8 mouse cellular contexts compared by ENCODE assay signal in genomic region chr2:121140018-121140882, GRCm38 (mm10). TPM values are rescaled to one million over a fixed set of nuclear protein-coding genes. Genes with fewer than 3 reads are reported as not detected.
DNase-seq lines count a peak whose midpoint lies in the region; ATAC-seq and TF ChIP-seq lines count a peak whose summit lies in the region.

Gene Adal (plus strand): TSS chr2:121140428.
Gene Lcmt2 (minus strand): TSS chr2:121140653.

- H3K4me2 ChIP-seq in kidney, embryonic 15.5 days = peak within 1 kb of the TSS; percentile 85

- peaks cover 15% of the 10 kb centered on the region for H3K4me1 ChIP-seq in bone marrow macrophage, adult 2 months (ENCODE audit: control insufficient read depth, insufficient read depth, low read length)
- peaks cover 2% of the 10 kb centered on the region for H3K4me1 ChIP-seq in embryonic fibroblast, embryonic 13.5 days (ENCODE audit: control insufficient read depth, insufficient read depth, low read length)
- H3K4me1 ChIP-seq in heart, embryonic 10.5 days = peaks cover 23% of the 10 kb centered on the region
- H3K4me1 ChIP-seq in kidney, embryonic 15.5 days = peaks cover 28% of the 10 kb centered on the region

- TF ChIP-seq CTCF in bone marrow macrophage, adult 2 months (IDR thresholded peaks at IDR 0.05; ENCODE audit: low read depth, low read length) = no peak
- TF ChIP-seq CTCF in embryonic fibroblast, embryonic 13.5 days (IDR thresholded peaks at IDR 0.05; ENCODE audit: borderline replicate concordance, insufficient read depth, low read length) = no peak

- peak; percentile 95 for DNase-seq in 416B (ENCODE audit: low read depth)
- DNase-seq in heart, embryonic 10.5 days (ENCODE audit: low spot score) = peak; percentile 96
- peak; percentile 88 for DNase-seq in liver
- peak; percentile 83 to 93 for DNase-seq in spleen, postnatal 4 days (ENCODE audit: low spot score in 2 of 2)

- peak; percentile 95 for ATAC-seq in kidney, embryonic 15.5 days (replicated peaks; ENCODE audit: low FRiP score)
- ATAC-seq in monocyte, adult 5-6 weeks (replicated peaks; ENCODE audit: insufficient number of reproducible peaks, low FRiP score, low TSS enrichment, poor library complexity, severe bottlenecking) = peak; percentile 81

- H3K9me3 ChIP-seq in heart, embryonic 10.5 days = no peaks in the 10 kb centered on the region
- no peaks in the 10 kb centered on the region for H3K9me3 ChIP-seq in kidney, embryonic 15.5 days (replicated peaks)

- no peaks in the 10 kb centered on the region for H3K27me3 ChIP-seq in heart, embryonic 10.5 days (ENCODE audit: insufficient read depth, poor library complexity, severe bottlenecking)
- H3K27me3 ChIP-seq in kidney, embryonic 15.5 days = no peaks in the 10 kb centered on the region

- peak within 1 kb of the TSS; percentile 87 for H3K27ac ChIP-seq in bone marrow macrophage, adult 2 months (ENCODE audit: insufficient read depth, low read depth, low read length)
- peak within 1 kb of the TSS; percentile 81 for H3K27ac ChIP-seq in embryonic fibroblast, embryonic 13.5 days (ENCODE audit: insufficient read depth, low read length)
- peak within 1 kb of the TSS; percentile 97 for H3K27ac ChIP-seq in heart, embryonic 10.5 days
- peak within 1 kb of the TSS; percentile 99 for H3K27ac ChIP-seq in kidney, embryonic 15.5 days

- no peak for TF ChIP-seq POLR2A in bone marrow macrophage, adult 2 months (IDR thresholded peaks at IDR 0.05; ENCODE audit: borderline replicate concordance, low read depth, low read length)
- peak; percentile 92 for TF ChIP-seq POLR2A in embryonic fibroblast, embryonic 13.5 days (IDR thresholded peaks at IDR 0.05; ENCODE audit: low read depth, low read length)

- under 1% methylated on average over 87 of the region's 87 CpGs for WGBS in heart, embryonic 10.5 days
- WGBS in kidney, embryonic 15.5 days = under 1% methylated on average over 87 of the region's 87 CpGs

- peak within 1 kb of the TSS; percentile 95 for H3K4me3 ChIP-seq in bone marrow macrophage, adult 2 months (ENCODE audit: insufficient read depth, low read length)
- peak within 1 kb of the TSS; percentile 65 for H3K4me3 ChIP-seq in embryonic fibroblast, embryonic 13.5 days (ENCODE audit: insufficient read depth, low read length)
- peak within 1 kb of the TSS; percentile 77 for H3K4me3 ChIP-seq in heart, embryonic 10.5 days
- peak within 1 kb of the TSS; percentile 75 for H3K4me3 ChIP-seq in kidney, embryonic 15.5 days (replicated peaks)

- H3K36me3 ChIP-seq in heart, embryonic 10.5 days = peaks cover 37% of the 10 kb centered on the region
- peaks cover 46% of the 10 kb centered on the region for H3K36me3 ChIP-seq in kidney, embryonic 15.5 days

- H3K9ac ChIP-seq in kidney, embryonic 15.5 days = peak within 1 kb of the TSS; percentile 68

RNA-seq across cellular contexts. Expression of gene Adal, which starts in this region (rescaled TPM):
- polyA plus RNA-seq in bone marrow macrophage, adult 2 months (2012; ENCODE audit: insufficient read depth, insufficient read length, missing spikeins) = 6.0 and 7.6 TPM in 2 replicates
- 7.2 and 10.0 TPM in 2 replicates for polyA plus RNA-seq in embryonic fibroblast, embryonic 13.5 days (2011; ENCODE audit: insufficient read length, low read depth, missing spikeins)
- 14.4 and 14.5 TPM in 2 replicates for polyA plus RNA-seq in heart, embryonic 10.5 days (2016; fragmentation: Nextera tagmentation; extraction: Ambion mirVana)
- 21.3 and 21.9 TPM in 2 replicates for polyA plus RNA-seq in kidney, embryonic 15.5 days (2015; fragmentation: Nextera tagmentation; extraction: Ambion mirVana)
- 6.5 to 11.1 TPM (median 8.5 TPM) in 3 replicates for total RNA-seq in monocyte, adult 5-6 weeks (2017)

RNA-seq across cellular contexts. Expression of gene Lcmt2, which starts in this region (rescaled TPM):
- 5.9 and 6.2 TPM in 2 replicates for polyA plus RNA-seq in bone marrow macrophage, adult 2 months (2012; ENCODE audit: insufficient read depth, insufficient read length, missing spikeins)
- polyA plus RNA-seq in embryonic fibroblast, embryonic 13.5 days (2011; ENCODE audit: insufficient read length, low read depth, missing spikeins) = 4.4 and 5.5 TPM in 2 replicates
- polyA plus RNA-seq in heart, embryonic 10.5 days (2016; fragmentation: Nextera tagmentation; extraction: Ambion mirVana) = 16.6 and 19.4 TPM in 2 replicates
- 22.8 and 24.5 TPM in 2 replicates for polyA plus RNA-seq in kidney, embryonic 15.5 days (2015; fragmentation: Nextera tagmentation; extraction: Ambion mirVana)
- total RNA-seq in monocyte, adult 5-6 weeks (2017) = 5.1 to 10.4 TPM (median 6.0 TPM) in 3 replicates

Comparison
In these comparisons a context has a peak if more than half of its experiments do, and no peak if none do; other contexts are left out.
1. Peak in every context shown above with its lines: DNase-seq, ATAC-seq, H3K4me3 ChIP-seq and H3K27ac ChIP-seq.